Comparison of ENCODE assay signal across 19 mouse cellular contexts in the genomic region with DNA sequence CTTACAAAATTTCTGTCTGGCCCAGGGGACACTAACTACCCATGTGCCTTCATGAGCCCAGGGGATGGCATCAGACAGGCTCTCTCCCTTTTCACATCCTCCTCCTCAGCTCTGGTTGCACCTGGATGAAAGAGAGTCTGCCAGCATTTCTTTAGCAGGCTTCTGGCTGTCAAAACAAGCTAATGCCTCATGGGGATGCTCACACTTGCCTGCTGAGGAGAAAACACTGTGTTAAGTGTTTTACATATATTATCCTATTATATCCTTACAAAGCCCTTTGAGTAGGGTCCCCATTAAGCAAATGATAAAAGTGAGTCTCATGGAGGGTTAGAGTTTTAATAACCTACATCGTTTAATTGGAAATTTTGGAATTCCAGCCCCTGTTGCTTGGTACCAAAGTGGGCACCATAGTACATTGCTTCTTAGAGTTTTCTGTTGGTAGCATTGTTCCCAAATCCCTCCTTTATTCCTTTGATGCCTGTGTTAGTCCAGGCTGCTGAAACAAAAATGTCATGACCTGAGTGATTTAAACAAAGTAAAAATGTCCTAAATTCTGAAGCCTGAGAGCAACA.
DNase-seq lines count a peak whose midpoint lies in the region; ATAC-seq and TF ChIP-seq lines count a peak whose summit lies in the region.
"Had no signal": no experiment of that assay in that cellular context is flagged by ENCODE, and none has a peak within 500 bp of the region (broad histone marks: within the 10 kb centered on the region; RNA-seq: fewer than 3 reads in every experiment).

No protein-coding gene starts in this region.

- 65% methylated on average over 1 of the region's 1 CpGs for WGBS in embryonic facial prominence, embryonic 14.5 days
- WGBS in embryonic facial prominence, embryonic 10.5 days: 47% methylated on average over 1 of the region's 1 CpGs
- 9% methylated on average over 1 of the region's 1 CpGs for WGBS in midbrain, embryonic 14.5 days
- 7% methylated on average over 1 of the region's 1 CpGs for WGBS in midbrain, embryonic 16.5 days
- 3% methylated on average over 1 of the region's 1 CpGs for WGBS in forebrain, embryonic 14.5 days
- WGBS in stomach, postnatal 0 days: 60% methylated on average over 1 of the region's 1 CpGs

- H3K27ac ChIP-seq in embryonic facial prominence, embryonic 14.5 days (replicated peaks; ENCODE audit: low read depth, low read length): no peak overlapping the region
- H3K27ac ChIP-seq in embryonic facial prominence, embryonic 10.5 days (replicated peaks): no peak overlapping the region
- H3K27ac ChIP-seq in midbrain, embryonic 14.5 days (replicated peaks; ENCODE audit: low read depth, low read length): no peak overlapping the region
- H3K27ac ChIP-seq in midbrain, embryonic 16.5 days (ENCODE audit: low read length): no peak overlapping the region
- H3K27ac ChIP-seq in forebrain, embryonic 14.5 days (ENCODE audit: low read depth, low read length): 0 out of 2 replicates have a peak overlapping the region, but pooled peaks have one; percentile 9
- no peak overlapping the region for H3K27ac ChIP-seq in stomach, postnatal 0 days (replicated peaks)
- H3K27ac ChIP-seq: heart, embryonic 10.5 days; hindbrain, embryonic 12.5 days had no signal

- H3K4me1 ChIP-seq in embryonic facial prominence, embryonic 14.5 days (ENCODE audit: control insufficient read depth, insufficient read depth, low read length): no peaks in the 10 kb centered on the region
- H3K4me1 ChIP-seq in embryonic facial prominence, embryonic 10.5 days: 0 out of 2 replicates have a peak, but pooled peaks cover 3% of the 10 kb centered on the region
- no peaks in the 10 kb centered on the region; the same call in 1 of the 2 replicates for H3K4me1 ChIP-seq in midbrain, embryonic 14.5 days (ENCODE audit: control insufficient read depth, insufficient read depth, low read length)
- no peaks in the 10 kb centered on the region for H3K4me1 ChIP-seq in midbrain, embryonic 16.5 days (ENCODE audit: control insufficient read depth, insufficient read depth, low read length)
- H3K4me1 ChIP-seq in forebrain, embryonic 14.5 days (ENCODE audit: control insufficient read depth, insufficient read depth, low read length): peaks cover 14% of the 10 kb centered on the region; the same call in 1 of the 2 replicates
- H3K4me1 ChIP-seq in stomach, postnatal 0 days (replicated peaks; ENCODE audit: control insufficient read depth, insufficient read depth): no peaks in the 10 kb centered on the region
- H3K4me1 ChIP-seq: heart, embryonic 10.5 days; hindbrain, embryonic 12.5 days had no signal

- no peaks in the 10 kb centered on the region for H3K27me3 ChIP-seq in embryonic facial prominence, embryonic 14.5 days (replicated peaks; ENCODE audit: control insufficient read depth, insufficient read depth, low read length)
- no peaks in the 10 kb centered on the region for H3K27me3 ChIP-seq in embryonic facial prominence, embryonic 10.5 days (replicated peaks; ENCODE audit: low read depth, poor library complexity, severe bottlenecking)
- H3K27me3 ChIP-seq in midbrain, embryonic 14.5 days (ENCODE audit: control insufficient read depth, insufficient read depth, low read length): no peaks in the 10 kb centered on the region
- no peaks in the 10 kb centered on the region for H3K27me3 ChIP-seq in midbrain, embryonic 16.5 days (ENCODE audit: control insufficient read depth, insufficient read depth, low read depth, low read length)
- no peaks in the 10 kb centered on the region for H3K27me3 ChIP-seq in forebrain, embryonic 14.5 days (replicated peaks; ENCODE audit: control insufficient read depth, insufficient read depth, low read length)
- H3K27me3 ChIP-seq in stomach, postnatal 0 days (ENCODE audit: control insufficient read depth, insufficient read depth, low read length): no peaks in the 10 kb centered on the region
- H3K27me3 ChIP-seq: hindbrain, embryonic 12.5 days had no signal

- no peaks in the 10 kb centered on the region for H3K9me3 ChIP-seq in embryonic facial prominence, embryonic 14.5 days (ENCODE audit: control insufficient read depth, low read length)
- H3K9me3 ChIP-seq in embryonic facial prominence, embryonic 10.5 days: no peaks in the 10 kb centered on the region
- H3K9me3 ChIP-seq in midbrain, embryonic 14.5 days (ENCODE audit: control insufficient read depth, low read length): no peaks in the 10 kb centered on the region
- H3K9me3 ChIP-seq in midbrain, embryonic 16.5 days (replicated peaks; ENCODE audit: control insufficient read depth, low read length, poor library complexity, severe bottlenecking): no peaks in the 10 kb centered on the region
- no peaks in the 10 kb centered on the region for H3K9me3 ChIP-seq in forebrain, embryonic 14.5 days (replicated peaks; ENCODE audit: control insufficient read depth, low read length)
- no peaks in the 10 kb centered on the region for H3K9me3 ChIP-seq in stomach, postnatal 0 days (ENCODE audit: control insufficient read depth, low read length)
- H3K9me3 ChIP-seq: heart, embryonic 10.5 days; hindbrain, embryonic 12.5 days had no signal

- TF ChIP-seq EP300 in stomach, postnatal 0 days (optimal IDR thresholded peaks at IDR 0.05): no peak

- H3K4me2 ChIP-seq in embryonic facial prominence, embryonic 14.5 days (ENCODE audit: low read depth, low read length): no peak overlapping the region
- H3K4me2 ChIP-seq in midbrain, embryonic 14.5 days (ENCODE audit: low read length): no peak overlapping the region
- no peak overlapping the region for H3K4me2 ChIP-seq in midbrain, embryonic 16.5 days (ENCODE audit: low read length)
- H3K4me2 ChIP-seq in forebrain, embryonic 14.5 days (ENCODE audit: low read length): no peak overlapping the region
- no peak overlapping the region for H3K4me2 ChIP-seq in stomach, postnatal 0 days (replicated peaks; ENCODE audit: low read depth)
- H3K4me2 ChIP-seq: hindbrain, embryonic 12.5 days had no signal

- TF ChIP-seq CTCF in stomach, postnatal 0 days (IDR thresholded peaks at IDR 0.05; ENCODE audit: low read depth): no peak

- no peaks in the 10 kb centered on the region for H3K36me3 ChIP-seq in embryonic facial prominence, embryonic 14.5 days (ENCODE audit: control insufficient read depth, insufficient read depth, low read length)
- H3K36me3 ChIP-seq in embryonic facial prominence, embryonic 10.5 days (replicated peaks): no peaks in the 10 kb centered on the region
- H3K36me3 ChIP-seq in midbrain, embryonic 14.5 days (ENCODE audit: control insufficient read depth, insufficient read depth, low read length): no peaks in the 10 kb centered on the region
- H3K36me3 ChIP-seq in midbrain, embryonic 16.5 days (ENCODE audit: control insufficient read depth, insufficient read depth, low read length): no peaks in the 10 kb centered on the region
- no peaks in the 10 kb centered on the region for H3K36me3 ChIP-seq in forebrain, embryonic 14.5 days (ENCODE audit: control insufficient read depth, insufficient read depth, low read length)
- no peaks in the 10 kb centered on the region for H3K36me3 ChIP-seq in stomach, postnatal 0 days (ENCODE audit: control insufficient read depth, insufficient read depth, low read length)
- H3K36me3 ChIP-seq: heart, embryonic 10.5 days; hindbrain, embryonic 12.5 days had no signal

- peak; percentile 4 for DNase-seq in embryonic facial prominence, embryonic 14.5 days (ENCODE audit: low spot score)
- DNase-seq in embryonic facial prominence, embryonic 10.5 days (ENCODE audit: low spot score): no peak
- peak; percentile 18 for DNase-seq in midbrain, embryonic 14.5 days
- peak; percentile 84 for DNase-seq in forebrain, embryonic 14.5 days (ENCODE audit: low spot score)
- no peak for DNase-seq in stomach, postnatal 0 days (ENCODE audit: low spot score)
- no peak for DNase-seq in B cell, adult 2 months
- DNase-seq: adrenal gland, postnatal 10 days; cerebellum, adult 18-20 months; cerebellum, adult 9-11 months; cerebellum, postnatal 36 days; gastrocnemius, postnatal 10 days; heart, adult 18-20 months; heart, postnatal 10 days; heart, postnatal 4 days had no signal

- ATAC-seq in embryonic facial prominence, embryonic 14.5 days (ENCODE audit: low read depth): no peak
- ATAC-seq in midbrain, embryonic 14.5 days (ENCODE audit: low FRiP score, low TSS enrichment): no peak
- ATAC-seq in midbrain, embryonic 16.5 days: no peak
- peak; percentile 87 for ATAC-seq in forebrain, embryonic 14.5 days
- no peak for ATAC-seq in stomach, postnatal 0 days (ENCODE audit: low FRiP score, low TSS enrichment)
- ATAC-seq: hindbrain, embryonic 16.5 days; inflammation-experienced regulatory T-cells, adult 6 months had no signal

- no peak overlapping the region for H3K4me3 ChIP-seq in embryonic facial prominence, embryonic 14.5 days (ENCODE audit: low read depth, low read length)
- H3K4me3 ChIP-seq in embryonic facial prominence, embryonic 10.5 days: no peak overlapping the region
- no peak overlapping the region for H3K4me3 ChIP-seq in midbrain, embryonic 14.5 days (replicated peaks; ENCODE audit: low read depth, low read length)
- no peak overlapping the region for H3K4me3 ChIP-seq in midbrain, embryonic 16.5 days (ENCODE audit: low read depth, low read length)
- H3K4me3 ChIP-seq in forebrain, embryonic 14.5 days (ENCODE audit: low read depth, low read length): no peak overlapping the region
- H3K4me3 ChIP-seq in stomach, postnatal 0 days (ENCODE audit: low read depth, low read length): no peak overlapping the region
- H3K4me3 ChIP-seq: heart, embryonic 10.5 days; hindbrain, embryonic 12.5 days had no signal

- no peak overlapping the region for H3K9ac ChIP-seq in embryonic facial prominence, embryonic 14.5 days (ENCODE audit: low read depth, low read length)
- no peak overlapping the region for H3K9ac ChIP-seq in midbrain, embryonic 14.5 days (replicated peaks; ENCODE audit: low read length)
- no peak overlapping the region for H3K9ac ChIP-seq in midbrain, embryonic 16.5 days (ENCODE audit: low read depth, low read length)
- H3K9ac ChIP-seq in forebrain, embryonic 14.5 days (ENCODE audit: low read length): no peak overlapping the region
- no peak overlapping the region for H3K9ac ChIP-seq in stomach, postnatal 0 days (ENCODE audit: low read length)
- H3K9ac ChIP-seq: hindbrain, embryonic 12.5 days had no signal

Comparison
In these comparisons a context has a peak if more than half of its experiments do, and no peak if none do; other contexts are left out.
1. DNase-seq: peak in embryonic facial prominence, embryonic 14.5 days (single experiment), midbrain, embryonic 14.5 days (single experiment) and forebrain, embryonic 14.5 days (single experiment); none in embryonic facial prominence, embryonic 10.5 days (single experiment), stomach, postnatal 0 days (single experiment) and B cell, adult 2 months (0 of 2).